13 mouse cellular contexts compared by ENCODE assay signal in the genomic region with DNA sequence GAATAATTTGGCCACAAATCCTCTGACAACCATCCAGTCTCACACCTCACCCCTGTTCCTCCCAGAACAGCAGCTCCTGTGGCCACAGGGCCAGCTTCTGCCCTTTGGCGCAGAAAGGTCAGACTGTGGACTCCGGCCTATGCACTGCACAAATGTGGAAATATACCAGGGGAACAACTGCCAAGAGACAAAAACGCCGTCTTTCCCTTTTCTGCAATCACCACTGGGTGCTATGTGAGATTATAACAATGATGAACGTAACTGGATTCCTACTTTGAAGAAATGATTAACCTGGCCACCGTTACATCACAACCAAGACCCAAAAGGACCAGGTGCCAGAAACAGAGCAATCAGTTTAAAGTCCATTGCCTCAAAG.
DNase-seq lines count a peak whose midpoint lies in the region; ATAC-seq and TF ChIP-seq lines count a peak whose summit lies in the region.
"Had no signal": no experiment of that assay in that cellular context is flagged by ENCODE, and none has a peak within 500 bp of the region (broad histone marks: within the 10 kb centered on the region; RNA-seq: fewer than 3 reads in every experiment).

No protein-coding gene starts in this region.

- H3K27ac ChIP-seq in hindbrain, embryonic 13.5 days = no peak overlapping the region
- no peak overlapping the region for H3K27ac ChIP-seq in midbrain, embryonic 12.5 days (replicated peaks)
- no peak overlapping the region for H3K27ac ChIP-seq in cerebellum, adult 2 months (ENCODE audit: insufficient read depth, low read length)
- H3K27ac ChIP-seq: embryonic facial prominence, embryonic 12.5 days; heart, embryonic 10.5 days had no signal

- peaks cover 27% of the 10 kb centered on the region for H3K27me3 ChIP-seq in E14TG2a.4 (ENCODE audit: insufficient read depth, low read length)
- H3K27me3 ChIP-seq in hindbrain, embryonic 13.5 days = peaks cover 14% of the 10 kb centered on the region
- no peaks in the 10 kb centered on the region for H3K27me3 ChIP-seq in midbrain, embryonic 12.5 days
- H3K27me3 ChIP-seq in cerebellum, adult 2 months (ENCODE audit: control insufficient read depth, insufficient read depth, low read length) = no peaks in the 10 kb centered on the region
- H3K27me3 ChIP-seq: embryonic facial prominence, embryonic 12.5 days had no signal

- no peaks in the 10 kb centered on the region for H3K9me3 ChIP-seq in E14TG2a.4 (ENCODE audit: low read length)
- no peaks in the 10 kb centered on the region for H3K9me3 ChIP-seq in hindbrain, embryonic 13.5 days
- no peaks in the 10 kb centered on the region for H3K9me3 ChIP-seq in midbrain, embryonic 12.5 days
- H3K9me3 ChIP-seq: embryonic facial prominence, embryonic 12.5 days; heart, embryonic 10.5 days had no signal

- peak overlapping the region; percentile 64 for H3K4me2 ChIP-seq in hindbrain, embryonic 13.5 days
- 0 out of 2 replicates have a peak overlapping the region, but pooled peaks have one; percentile 52 for H3K4me2 ChIP-seq in midbrain, embryonic 12.5 days (replicated peaks)

- peak overlapping the region; percentile 73 for H3K9ac ChIP-seq in hindbrain, embryonic 13.5 days
- peak overlapping the region; percentile 46; the same call in 1 of the 2 replicates for H3K9ac ChIP-seq in midbrain, embryonic 12.5 days (replicated peaks)

- 77% methylated on average over 6 of the region's 6 CpGs for WGBS in hindbrain, embryonic 13.5 days
- 94% methylated on average over 6 of the region's 6 CpGs for WGBS in midbrain, embryonic 12.5 days
- WGBS in cerebellum, adult 2 months = 95% methylated on average over 6 of the region's 6 CpGs

- H3K4me3 ChIP-seq in E14TG2a.4 (replicated peaks; ENCODE audit: low read length) = peak overlapping the region; percentile 60
- no peak overlapping the region for H3K4me3 ChIP-seq in hindbrain, embryonic 13.5 days
- H3K4me3 ChIP-seq in midbrain, embryonic 12.5 days = no peak overlapping the region
- H3K4me3 ChIP-seq in cerebellum, adult 2 months (replicated peaks; ENCODE audit: insufficient read depth, low read depth, low read length) = no peak overlapping the region
- H3K4me3 ChIP-seq: heart, embryonic 10.5 days had no signal

- peaks cover 51% of the 10 kb centered on the region for H3K4me1 ChIP-seq in E14TG2a.4 (replicated peaks; ENCODE audit: low read depth, low read length)
- H3K4me1 ChIP-seq in hindbrain, embryonic 13.5 days (replicated peaks) = peaks cover 50% of the 10 kb centered on the region
- H3K4me1 ChIP-seq in midbrain, embryonic 12.5 days = peaks cover 50% of the 10 kb centered on the region
- H3K4me1 ChIP-seq in cerebellum, adult 2 months (ENCODE audit: control insufficient read depth, insufficient read depth, low read length) = peaks cover 10% of the 10 kb centered on the region

- no peak for TF ChIP-seq POLR2A in cerebellum, adult 2 months (IDR thresholded peaks at IDR 0.05; ENCODE audit: borderline replicate concordance, insufficient read depth, low read length)

- no peak for ATAC-seq in hindbrain, embryonic 13.5 days (ENCODE audit: low FRiP score)
- ATAC-seq in midbrain, embryonic 12.5 days (ENCODE audit: low FRiP score, low read depth) = no peak

- TF ChIP-seq CTCF in E14TG2a.4 (conservative IDR thresholded peaks at IDR 0.05; ENCODE audit: low read length) = no peak
- no peak for TF ChIP-seq CTCF in cerebellum, adult 2 months (IDR thresholded peaks at IDR 0.05; ENCODE audit: borderline replicate concordance, insufficient read depth, low read depth, low read length)

- DNase-seq in kidney, adult 11 months = peak; percentile 75
- no peak for DNase-seq in kidney, postnatal 10 days
- DNase-seq in adrenal gland, adult 8-10 months = no peak
- no peak for DNase-seq in frontal cortex, postnatal 10 days (ENCODE audit: low spot score in 2 of 2)
- no peak for DNase-seq in cerebellum, adult 2 months
- DNase-seq: cerebellum, adult 9-10 months; heart, postnatal 4 days; left cerebral cortex, postnatal 4 days had no signal

- no peaks in the 10 kb centered on the region for H3K36me3 ChIP-seq in E14TG2a.4 (ENCODE audit: insufficient read depth, low read length)
- no peaks in the 10 kb centered on the region for H3K36me3 ChIP-seq in hindbrain, embryonic 13.5 days
- H3K36me3 ChIP-seq in midbrain, embryonic 12.5 days = no peaks in the 10 kb centered on the region
- H3K36me3 ChIP-seq: embryonic facial prominence, embryonic 12.5 days; heart, embryonic 10.5 days had no signal
